Mouse (Mus musculus) heart, adult 2 months (tissue): ENCODE measurements around the gene Tmem255b. TPM values are rescaled to one million over a fixed set of nuclear protein-coding genes. Genes with fewer than 3 reads are reported as not detected.

ENCODE experiments used
- DNase-seq, 2 experiments: peaks; one replicate each; pipeline ENCODE4 v3.0.0; 2021
- H3K27ac ChIP-seq: fragments of 200-600 bp; 2 replicates; pipeline ENCODE4 v1.8.1; 2022
- H3K27me3 ChIP-seq: fragments of 200-500 bp; 2 replicates; pipeline ENCODE4 v1.6.1; 2012; ENCODE audit warnings: mild to moderate bottlenecking, low read length, inconsistent platforms, mixed read lengths; ENCODE audit not compliant: control insufficient read depth, insufficient read depth
- H3K36me3 ChIP-seq: fragments of 200-500 bp; 2 replicates; pipeline ENCODE4 v1.6.1; 2012; ENCODE audit warnings: low read length, inconsistent platforms; ENCODE audit not compliant: control insufficient read depth, insufficient read depth
- H3K4me1 ChIP-seq: fragments of 200-500 bp; 2 replicates; pipeline ENCODE4 v1.6.1; 2011; ENCODE audit warnings: low read length; ENCODE audit not compliant: control insufficient read depth, insufficient read depth
- H3K4me3 ChIP-seq: fragments of 200-600 bp; 2 replicates; pipeline ENCODE4 v1.8.1; 2022
- H3K79me2 ChIP-seq: fragments of 200-500 bp; replicated peaks from 2 replicates; pipeline ENCODE4 v1.6.1; 2012; ENCODE audit warnings: mild to moderate bottlenecking, inconsistent platforms, low read length, moderate library complexity, mixed read lengths; ENCODE audit not compliant: control insufficient read depth, insufficient read depth
- H3K9ac ChIP-seq: fragments of 200-500 bp; 2 replicates; pipeline ENCODE4 v1.6.1; 2012; ENCODE audit warnings: low read depth, mild to moderate bottlenecking, control low read depth, inconsistent platforms, low read length, mixed read lengths
- CTCF ChIP-seq: fragments of 200-600 bp; IDR thresholded peaks from 2 replicates; pipeline ENCODE4 v1.8.1; 2022; ENCODE audit warnings: antibody characterized with exemption, mild to moderate bottlenecking, moderate library complexity
- EP300 ChIP-seq: fragments of 200-500 bp; IDR thresholded peaks from 2 replicates; pipeline ENCODE4 v1.6.1; 2011; ENCODE audit warnings: low read depth, low read length, control low read depth; ENCODE audit not compliant: insufficient read depth
- POLR2A ChIP-seq: fragments of 200-500 bp; IDR thresholded peaks from 2 replicates; pipeline ENCODE4 v1.6.1; 2011; ENCODE audit warnings: mild to moderate bottlenecking, low read depth, low read length, control low read depth; ENCODE audit not compliant: insufficient read depth
- WGBS: fragments of 180-500 bp; shearing (Covaris S2); methylation state at CpG from one replicate; pipeline ENCODE4 v1.1.7; 2018; 5-methylcytosine and 5-hydroxymethylcytosine counted together
- intact Hi-C: fragments of 180-260 bp; cut with DNase I; formaldehyde crosslinking; loops from one replicate; pipeline ENCODE4 v1.15.1; 2025
- polyA plus RNA-seq: library from polyadenylated mRNA; depleted of rRNA; stranded (reverse); fragments of >200 nt; gene quantifications from 2 replicates; pipeline ENCODE4 v1.2.3, GENCODE M21; 2012
- total RNA-seq, 2 experiments: library from RNA; stranded (reverse); gene quantifications; 2 replicates each; pipeline ENCODE4 v1.2.3; 2021

Gene Tmem255b
- total and polyA plus RNA-seq, 3 experiments: 4.8 to 10.2 (median 8.0) TPM

DNA sequence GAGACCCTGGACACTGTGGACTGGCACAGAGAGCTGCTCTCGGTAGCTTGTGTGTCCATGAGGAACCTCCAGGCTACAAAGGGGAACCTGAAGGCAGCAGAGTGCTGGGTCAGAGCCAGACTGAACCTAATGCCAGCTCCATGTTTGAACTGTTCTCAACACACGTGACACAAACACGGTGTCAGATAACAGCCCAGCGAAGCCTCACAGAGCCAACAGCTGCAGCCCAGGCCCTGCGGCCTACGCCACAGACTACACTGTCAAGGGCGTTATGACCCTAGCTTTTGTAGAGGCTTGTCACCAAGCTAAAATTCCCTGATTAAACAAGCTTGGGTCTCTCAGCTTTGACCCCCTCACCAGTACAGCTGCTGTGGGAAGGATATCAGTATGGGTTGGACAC, 37.3 kb downstream of the Tmem255b start:
- WGBS: 60% methylated on average over 7 of the region's 7 CpGs
- Histone ChIP-seq H3K4me3 (no peak overlapping the region), H3K36me3 (0 out of 2 replicates have a peak, but pooled peaks cover 4% of the 10 kb centered on the region), H3K4me1 (peaks cover 2% of the 10 kb centered on the region; the same call in 1 of the 2 replicates), H3K79me2 (no peaks in the 10 kb centered on the region), H3K9ac (no peak overlapping the region), H3K27me3 (no peaks in the 10 kb centered on the region), H3K27ac (peak overlapping the region; percentile 72)
- TF ChIP-seq EP300 (0 out of 2 replicates have a peak, but pooled peaks have one; percentile 28), CTCF (no peak), POLR2A (peak; percentile 23; the same call in 1 of the 2 replicates)
- DNase-seq: peak; percentile 47 to 64
- intact Hi-C loops: no loop called here

DNA sequence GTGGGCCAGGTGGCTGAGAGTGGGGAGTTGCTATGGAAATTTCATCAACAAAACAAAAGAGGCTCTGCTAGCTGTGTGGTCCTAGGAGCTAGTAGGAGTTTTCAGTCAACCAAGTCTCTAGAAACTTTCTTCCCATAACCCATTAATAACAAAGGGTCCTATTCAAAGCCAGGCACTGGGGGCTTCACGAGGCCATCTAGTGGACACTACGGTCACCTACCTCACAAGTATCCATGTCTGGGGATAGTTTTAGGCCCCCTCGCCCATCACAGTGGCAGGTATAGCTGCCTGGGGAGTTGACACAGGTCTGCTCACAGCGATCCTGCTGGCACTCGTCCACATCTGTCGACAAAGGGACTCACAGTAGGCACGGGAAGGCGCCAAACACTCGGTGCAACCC, 40.9 kb downstream of the Tmem255b start:
- Histone ChIP-seq H3K79me2 (no peaks in the 10 kb centered on the region), H3K36me3 (0 out of 2 replicates have a peak, but pooled peaks cover 4% of the 10 kb centered on the region), H3K27ac (no peak overlapping the region), H3K4me1 (peaks cover 6% of the 10 kb centered on the region; the same call in 1 of the 2 replicates), H3K27me3 (no peaks in the 10 kb centered on the region), H3K4me3 (no peak overlapping the region), H3K9ac (no peak overlapping the region)
- WGBS: 58% methylated on average over 9 of the region's 9 CpGs
- intact Hi-C loops: no loop called here
- no peak for TF ChIP-seq EP300
- peak; percentile 64 for TF ChIP-seq CTCF
- no peak for TF ChIP-seq POLR2A
- DNase-seq: no peak

DNA sequence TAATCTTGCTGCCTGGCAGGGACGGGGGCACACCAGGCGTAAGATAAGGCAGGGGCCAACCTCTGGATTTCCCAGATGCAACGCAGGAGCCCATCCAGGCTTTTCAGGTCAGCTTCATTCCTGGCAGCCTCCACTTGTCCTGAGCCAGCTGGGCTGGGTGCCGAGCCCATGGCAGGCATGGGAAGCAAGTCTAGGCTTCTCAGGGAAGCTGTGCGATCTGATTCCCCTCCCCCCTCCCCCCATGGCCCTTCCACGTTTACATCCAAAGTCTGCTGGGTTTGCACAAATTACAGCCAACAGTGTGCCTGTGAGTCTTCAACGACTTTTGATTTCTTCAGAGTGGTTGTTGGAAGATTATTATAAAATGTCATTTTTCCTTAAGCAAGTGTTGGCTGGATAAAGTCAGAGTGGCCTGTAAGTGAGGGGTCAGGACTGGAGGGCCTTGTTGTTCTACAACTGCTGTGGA, 46.1 kb downstream of the Tmem255b start:
- no peaks in the 10 kb centered on the region for H3K79me2 ChIP-seq
- H3K36me3 ChIP-seq: peaks cover 14% of the 10 kb centered on the region
- H3K27ac ChIP-seq: peak overlapping the region; percentile 26
- peak; percentile 67 to 81 for DNase-seq
- TF ChIP-seq EP300: no peak
- TF ChIP-seq POLR2A: no peak
- no peak for TF ChIP-seq CTCF
- H3K9ac ChIP-seq: no peak overlapping the region
- 43% methylated on average over 7 of the region's 7 CpGs for WGBS
- H3K27me3 ChIP-seq: no peaks in the 10 kb centered on the region
- intact Hi-C loops: no loop called here
- peaks cover 19% of the 10 kb centered on the region for H3K4me1 ChIP-seq
- no peak overlapping the region for H3K4me3 ChIP-seq

DNA sequence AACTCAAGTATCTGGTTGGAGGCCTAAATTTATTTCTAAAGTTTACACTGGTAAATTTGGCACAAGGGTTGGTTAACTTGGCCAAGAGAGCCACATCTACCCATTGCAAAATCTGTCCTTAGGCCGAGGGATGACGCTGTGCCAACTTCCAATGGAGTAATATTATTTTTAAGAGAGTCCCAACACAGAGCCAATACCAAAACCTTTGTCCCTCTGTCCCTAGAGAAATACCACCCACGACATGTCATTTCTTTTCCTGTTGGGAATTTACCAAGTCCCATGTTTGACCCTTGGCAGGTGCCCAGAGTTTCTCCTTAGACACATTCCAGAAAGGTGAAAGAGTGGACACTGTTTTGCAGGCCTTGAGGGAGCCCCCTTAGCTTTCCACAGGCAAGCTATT, 46.6 kb downstream of the Tmem255b start:
- H3K4me1 ChIP-seq: peaks cover 20% of the 10 kb centered on the region
- no peaks in the 10 kb centered on the region for H3K79me2 ChIP-seq
- peak in 1 of 2 experiments; percentile 45 for DNase-seq
- H3K9ac ChIP-seq: no peak overlapping the region
- H3K4me3 ChIP-seq: no peak overlapping the region
- TF ChIP-seq EP300: no peak
- no peak for TF ChIP-seq CTCF
- no peak for TF ChIP-seq POLR2A
- peak overlapping the region; percentile 26 for H3K27ac ChIP-seq
- intact Hi-C loops: no loop called here
- WGBS: 19% methylated on average over 3 of the region's 3 CpGs
- H3K36me3 ChIP-seq: peaks cover 14% of the 10 kb centered on the region
- no peaks in the 10 kb centered on the region for H3K27me3 ChIP-seq

DNA sequence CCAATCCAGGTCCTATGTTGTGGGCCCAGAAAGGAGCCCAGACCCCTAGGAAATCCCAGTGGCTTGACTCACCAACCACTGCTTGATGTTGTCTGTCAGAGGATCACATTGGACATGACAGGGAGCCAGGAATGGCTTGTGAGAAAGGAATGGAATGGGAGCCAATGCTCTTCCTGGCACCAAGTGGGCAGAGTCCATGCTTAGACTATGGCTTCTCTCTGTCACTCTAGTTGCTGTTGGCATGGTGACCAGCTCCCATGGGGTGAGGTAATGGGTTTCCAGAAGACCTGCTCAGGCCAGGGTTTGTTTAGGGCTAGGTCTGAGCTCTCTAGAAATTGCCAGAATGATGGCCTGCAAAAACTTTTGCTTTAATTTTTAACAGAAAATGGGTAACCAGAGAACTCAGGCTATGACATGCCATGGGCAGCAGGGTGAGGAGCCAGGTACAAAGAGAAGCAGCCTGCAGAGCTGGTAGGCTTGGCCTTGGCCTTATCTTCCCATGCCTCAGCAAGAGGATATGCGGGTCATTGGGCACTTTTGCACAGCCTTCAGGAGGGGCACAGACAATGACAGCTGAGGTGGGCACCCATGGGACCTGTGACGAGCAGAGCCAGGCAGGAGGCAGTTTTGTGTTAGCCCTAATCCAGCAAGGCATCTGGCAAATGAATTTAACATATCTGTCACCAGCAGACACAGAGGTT, 47.3 kb downstream of the Tmem255b start:
- 51% methylated on average over 2 of the region's 2 CpGs for WGBS
- peak overlapping the region; percentile 26 for H3K27ac ChIP-seq
- peaks cover 14% of the 10 kb centered on the region for H3K36me3 ChIP-seq
- H3K79me2 ChIP-seq: no peaks in the 10 kb centered on the region
- TF ChIP-seq CTCF: no peak
- no peak for TF ChIP-seq EP300
- intact Hi-C loops: no loop called here
- H3K4me3 ChIP-seq: no peak overlapping the region
- no peak overlapping the region for H3K9ac ChIP-seq
- peaks cover 22% of the 10 kb centered on the region for H3K4me1 ChIP-seq
- no peaks in the 10 kb centered on the region for H3K27me3 ChIP-seq
- DNase-seq: no peak

DNA sequence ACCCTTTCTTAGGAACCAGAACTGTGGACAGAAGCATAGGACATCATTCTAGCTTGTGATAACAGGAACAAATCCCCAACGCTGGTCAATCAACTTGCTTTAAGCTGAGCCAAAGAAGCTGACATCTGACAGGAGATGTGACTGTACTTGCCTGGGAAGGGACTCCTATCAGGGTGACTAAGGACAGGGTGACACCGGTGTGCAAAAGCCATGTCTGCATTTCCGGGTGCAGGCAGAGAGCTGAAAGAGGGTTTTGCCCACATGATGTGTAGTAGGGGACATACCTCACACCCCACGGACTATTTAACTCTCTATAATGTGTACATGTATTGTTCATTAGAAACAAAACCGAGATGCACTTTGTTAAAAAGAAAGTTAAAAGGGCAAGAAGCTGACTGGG, 48.2 kb downstream of the Tmem255b start:
- TF ChIP-seq POLR2A: no peak
- no peak for TF ChIP-seq EP300
- TF ChIP-seq CTCF: no peak
- intact Hi-C loops: no loop called here
- H3K4me1 ChIP-seq: peaks cover 22% of the 10 kb centered on the region
- no peaks in the 10 kb centered on the region for H3K27me3 ChIP-seq
- no peak overlapping the region for H3K27ac ChIP-seq
- peaks cover 14% of the 10 kb centered on the region for H3K36me3 ChIP-seq
- no peak overlapping the region for H3K4me3 ChIP-seq
- 80% methylated on average over 5 of the region's 5 CpGs for WGBS
- DNase-seq: no peak
- no peak overlapping the region for H3K9ac ChIP-seq
- no peaks in the 10 kb centered on the region for H3K79me2 ChIP-seq
